Mouse (Mus musculus): ENCODE data around the gene Olfr1232.

Gene Olfr1232

GRCm38 (mm10) chr2:89329575-89329974, at the start of gene Olfr1232:
Gene Olfr1232 (minus strand): TSS chr2:89329675.
- DNase-seq (ENCODE audit: low read depth, low spot score) = no peak

GRCm38 (mm10) chr2:89364765-89365164, 35.3 kb upstream of the Olfr1232 start, which contains the start of gene Olfr1234:
Gene Olfr1234 (minus strand): TSS chr2:89364865.
- DNase-seq (ENCODE audit: low read depth, low spot score) = no peak

GRCm38 (mm10) chr2:89342298-89342697, 12.8 kb upstream of the Olfr1232 start, which contains the start of gene Olfr1233:
Gene Olfr1233 (minus strand): TSS chr2:89342398.
- DNase-seq (ENCODE audit: low read depth, low spot score) = no peak

GRCm38 (mm10) chr2:89306974-89307373, 22.5 kb downstream of the Olfr1232 start, which contains the start of gene Olfr1231:
Gene Olfr1231 (minus strand): TSS chr2:89307074.
- DNase-seq (ENCODE audit: low read depth, low spot score) = no peak

- DNase-seq (ENCODE audit: low read depth, low spot score) = no peak
These were observed 32.3 kb downstream of the Olfr1232 start, which contains the start of gene Olfr1230 for GRCm38 (mm10) chr2:89297168-89297567. Gene Olfr1230 (minus strand): TSS chr2:89297268.

- DNase-seq (ENCODE audit: low read depth, low spot score) = no peak
These were observed 41.6 kb downstream of the Olfr1232 start, which contains the start of gene Olfr1229 for GRCm38 (mm10) chr2:89287914-89288313. Gene Olfr1229 (minus strand): TSS chr2:89288014.

All from CD4-positive helper T cell, adult 2 months (primary cell).